Mouse (Mus musculus) liver, adult (tissue): ENCODE results near the gene Sparc.

Source experiments
- GATA4 ChIP-seq: IDR thresholded peaks from 2 replicates; pipeline ENCODE4 v1.6.1; 2014; ENCODE audit warnings: mild to moderate bottlenecking, low read length; ENCODE audit not compliant: insufficient replicate concordance

Gene Sparc

DNA sequence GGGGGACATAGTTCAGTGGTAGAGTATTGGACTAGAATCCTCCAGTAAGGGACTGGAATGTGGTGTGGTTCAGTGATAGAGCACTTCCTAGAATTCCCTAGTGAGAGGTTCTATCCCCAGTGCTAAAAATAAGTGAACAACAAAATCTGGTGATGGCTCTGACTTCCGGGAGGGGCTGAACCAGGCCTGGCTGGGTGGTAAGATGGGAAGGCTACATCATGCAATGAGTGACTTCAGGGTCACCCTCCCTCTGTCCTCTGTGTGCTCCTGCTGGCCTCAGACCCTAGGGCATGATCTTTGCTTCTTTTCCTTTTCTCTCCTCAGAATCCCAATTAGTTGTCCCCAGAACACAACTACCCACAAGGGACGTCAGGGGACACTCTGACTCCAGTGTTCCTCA, 25.9 kb downstream of the Sparc start:
- no peak for TF ChIP-seq GATA4

- TF ChIP-seq GATA4 = no peak
Observed at GRCm38 (mm10) chr11:55395073-55395642, 27.8 kb downstream of the Sparc start.

GRCm38 (mm10) chr11:55394592-55394991, 28.4 kb downstream of the Sparc start:
- no peak for TF ChIP-seq GATA4

DNA sequence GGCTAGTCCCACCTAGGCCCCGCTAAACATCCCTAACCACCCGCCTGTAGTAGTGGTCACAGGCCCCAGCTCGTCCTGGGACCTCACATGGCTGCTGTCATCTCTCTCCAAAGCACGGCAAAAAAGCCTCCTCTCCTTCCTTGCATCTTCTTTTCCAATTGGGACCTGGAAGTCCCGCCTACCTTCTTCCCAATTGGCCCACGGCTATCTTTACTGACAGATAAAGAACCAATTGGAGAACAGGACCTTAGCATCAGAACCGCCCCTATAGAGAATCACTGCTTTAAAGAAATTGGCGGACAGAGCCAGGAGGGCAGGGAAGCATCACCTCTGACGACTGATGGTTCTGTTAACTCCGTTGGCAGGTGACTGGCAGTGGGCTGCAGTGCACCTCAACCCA, 30.5 kb downstream of the Sparc start:
- no peak for TF ChIP-seq GATA4

DNA sequence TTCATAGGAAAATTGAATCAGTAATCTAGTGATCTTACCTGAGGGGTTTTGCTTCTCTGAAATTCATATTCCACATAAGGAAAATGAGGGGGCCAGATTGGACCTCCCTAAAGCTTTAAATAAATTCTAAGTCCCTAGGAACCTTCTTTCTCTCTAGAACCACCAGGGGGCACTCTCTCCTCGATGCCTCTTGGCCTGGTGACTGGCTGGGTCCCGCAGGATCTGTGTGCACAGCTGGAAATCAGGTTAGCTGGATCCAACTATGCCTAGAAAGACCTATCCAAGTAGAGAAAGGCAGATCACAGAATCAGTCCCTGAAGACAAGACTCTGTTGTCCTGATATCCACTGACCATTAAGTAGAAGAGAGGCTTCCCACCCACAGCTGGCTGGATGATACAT, 33.2 kb downstream of the Sparc start:
- TF ChIP-seq GATA4 = no peak

DNA sequence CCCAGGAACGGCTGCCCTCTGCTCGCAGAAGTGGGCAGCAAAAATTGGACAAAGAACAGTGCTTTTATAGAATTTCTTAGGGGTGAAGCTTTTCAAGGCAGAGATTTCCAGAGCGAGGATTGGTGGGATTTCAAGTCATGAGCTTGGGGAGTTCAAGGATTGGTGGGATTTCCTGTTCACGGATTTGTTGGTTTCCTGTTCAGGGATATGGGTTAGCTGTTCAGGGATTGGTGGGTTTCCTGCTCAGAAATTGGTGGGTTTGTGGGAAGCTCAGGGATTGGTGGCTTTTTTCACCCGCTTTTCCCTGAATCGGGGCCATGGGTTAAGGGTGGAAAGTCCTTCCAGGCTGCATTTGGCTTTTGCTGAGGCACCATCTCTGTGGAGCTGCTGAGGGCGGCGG, 35.4 kb downstream of the Sparc start:
- no peak for TF ChIP-seq GATA4

DNA sequence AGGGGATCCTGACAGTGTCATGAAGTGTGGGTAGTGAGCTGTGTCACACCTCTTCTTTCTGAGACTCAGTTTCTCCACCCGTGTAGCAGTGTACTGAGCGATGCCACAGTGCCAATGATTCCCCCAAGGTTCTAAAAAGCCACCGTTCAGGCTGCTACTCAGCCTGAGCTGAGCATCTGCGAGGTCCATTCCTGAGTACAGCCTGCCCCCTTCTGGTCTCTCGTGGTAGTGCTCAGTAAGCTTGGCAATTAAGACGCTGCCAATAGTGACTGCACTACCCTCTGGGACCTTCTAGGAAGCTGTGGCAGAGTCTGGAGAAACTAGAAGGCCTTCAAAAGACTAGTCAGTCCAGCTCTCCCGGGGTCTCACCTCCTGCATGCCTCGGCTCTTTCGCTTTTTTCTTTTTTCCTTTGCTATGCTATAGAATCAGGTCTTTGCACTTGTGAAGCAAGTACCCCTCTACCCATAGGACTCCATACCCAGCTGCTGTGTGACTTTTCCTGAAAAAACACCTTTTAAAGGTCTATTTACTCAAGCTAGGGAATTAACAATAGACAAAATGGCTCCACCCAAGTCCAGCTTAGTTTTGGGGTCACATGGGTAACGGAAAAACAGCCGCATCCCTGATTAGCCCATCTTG, 36.4 kb downstream of the Sparc start:
- TF ChIP-seq GATA4 = no peak

GRCm38 (mm10) chr11:55383463-55384045, 39.4 kb downstream of the Sparc start:
- TF ChIP-seq GATA4 = no peak

GRCm38 (mm10) chr11:55380908-55381307, 42.1 kb downstream of the Sparc start:
- no peak for TF ChIP-seq GATA4

- no peak for TF ChIP-seq GATA4
Observed at GRCm38 (mm10) chr11:55378371-55378770, 44.6 kb downstream of the Sparc start.

- no peak for TF ChIP-seq GATA4
Observed at GRCm38 (mm10) chr11:55373838-55374237, 49.1 kb downstream of the Sparc start.

- no peak for TF ChIP-seq GATA4
Observed at GRCm38 (mm10) chr11:55373373-55373772, 49.6 kb downstream of the Sparc start.

DNA sequence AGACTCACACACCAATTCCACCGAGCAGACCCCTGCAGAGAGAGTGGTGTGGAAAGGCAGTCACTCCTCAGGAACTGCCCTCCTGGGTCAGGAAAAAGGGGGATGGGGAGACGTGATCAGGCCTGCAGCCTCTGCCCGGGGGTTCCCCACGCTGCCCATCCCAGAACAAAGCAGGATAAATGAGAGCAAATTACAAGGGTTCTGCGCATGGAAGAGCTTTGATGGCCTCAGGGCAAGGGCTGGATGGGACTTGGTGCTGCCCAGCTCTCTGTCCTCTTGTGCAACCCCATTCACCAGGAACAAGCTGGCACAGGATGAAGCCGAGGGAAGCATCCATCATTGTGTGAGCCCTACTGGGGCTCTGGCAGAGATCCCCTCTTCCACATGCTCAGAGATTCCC, 51.0 kb downstream of the Sparc start:
- TF ChIP-seq GATA4 = no peak

DNA sequence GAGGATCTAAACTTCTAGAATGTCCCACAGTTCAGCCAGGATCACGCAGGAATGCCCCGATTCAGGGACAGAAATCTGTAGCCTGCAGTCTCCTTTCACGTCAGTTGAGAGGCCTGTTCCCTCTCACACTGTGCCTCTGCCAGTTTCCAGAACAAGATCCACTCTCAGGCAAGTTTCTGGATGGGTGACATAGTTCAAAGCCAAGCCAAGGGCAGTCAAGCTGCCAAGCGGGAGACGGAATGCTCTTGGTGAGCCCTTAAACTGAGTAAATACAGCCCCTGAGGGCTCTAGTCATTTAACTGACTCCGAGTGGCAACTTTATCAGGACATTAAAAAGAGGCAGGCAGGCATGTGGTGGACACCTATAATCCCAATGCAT, 53.9 kb downstream of the Sparc start:
- TF ChIP-seq GATA4 = no peak

GRCm38 (mm10) chr11:55368388-55369092, 54.4 kb downstream of the Sparc start:
- no peak for TF ChIP-seq GATA4

- no peak for TF ChIP-seq GATA4
Observed at GRCm38 (mm10) chr11:55367783-55368182, 55.2 kb downstream of the Sparc start.

DNA sequence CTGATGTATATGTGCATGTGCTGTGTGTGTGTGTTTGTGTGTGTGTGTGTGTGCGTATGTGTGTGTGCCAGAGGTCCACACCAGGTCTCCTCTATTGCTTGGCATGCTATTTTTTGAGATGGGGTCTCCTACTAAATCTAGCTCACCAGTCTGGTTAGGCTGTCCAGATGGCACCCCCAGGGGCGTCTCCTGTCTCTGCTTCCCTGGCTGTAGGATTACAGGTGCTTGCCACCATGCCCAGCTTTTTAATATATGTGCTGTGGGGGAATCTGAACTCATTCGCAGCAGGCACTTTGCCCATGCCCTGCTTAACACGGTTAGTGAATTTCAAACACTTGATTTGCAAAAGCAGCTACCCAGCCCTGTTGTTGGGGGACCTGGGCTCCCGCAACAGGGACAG, 57.1 kb downstream of the Sparc start:
- no peak for TF ChIP-seq GATA4

DNA sequence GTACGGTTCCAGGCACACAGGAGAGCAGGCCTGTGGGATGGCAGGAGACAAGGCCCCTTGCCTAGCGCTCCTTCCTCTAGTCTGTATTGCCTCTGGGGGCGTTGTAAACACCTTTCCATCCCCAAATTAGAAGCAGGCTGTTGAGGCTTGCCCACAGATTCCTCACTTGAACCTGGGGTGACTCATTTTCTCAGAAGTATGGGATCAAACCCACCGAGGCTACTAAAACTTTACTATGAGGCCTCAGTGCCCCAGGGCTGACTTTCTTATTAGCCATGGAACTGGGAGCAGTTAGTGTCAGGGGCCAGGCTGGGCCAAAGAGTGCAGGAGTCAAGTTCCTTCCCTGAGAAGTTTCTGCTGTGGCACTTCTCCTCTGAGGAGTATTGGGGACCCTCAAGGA, 57.7 kb downstream of the Sparc start:
- TF ChIP-seq GATA4 = no peak
